Mouse (Mus musculus): ENCODE results near the gene Ung.

GRCm38 (mm10) chr5:114129550-114130210 lies 506 bp upstream of the Ung start:
- TF ChIP-seq CTCF (IDR thresholded peaks at IDR 0.05; ENCODE audit: low read depth) (no peak), EP300 (IDR thresholded peaks at IDR 0.05; ENCODE audit: low read depth) (no peak)
